Mouse (Mus musculus): ENCODE results near the gene Baz2a. TPM values are rescaled to one million over a fixed set of nuclear protein-coding genes. Genes with fewer than 3 reads are reported as not detected.

The Baz2a gene
- total and polyA plus RNA-seq, 3 experiments: 16.6 to 116 (median 34.7) TPM

GRCm38 (mm10) chr10:128094340-128094968 is 3.1 kb downstream of the Baz2a start:
- Histone ChIP-seq H3K27me3 (ENCODE audit: insufficient read depth, low read length) (no peaks in the 10 kb centered on the region), H3K36me3 (replicated peaks) (peaks cover 17% of the 10 kb centered on the region), H3K4me1 (ENCODE audit: insufficient read depth, low read depth, low read length) (peaks cover 77% of the 10 kb centered on the region), H3K4me3 (ENCODE audit: low read depth, low read length) (peak overlapping the region; percentile 89), H3K9me3 (replicated peaks) (no peaks in the 10 kb centered on the region)
- ATAC-seq (ENCODE audit: extremely low read depth, insufficient number of reproducible peaks, low FRiP score, poor library complexity, severe bottlenecking): peak; percentile 69
- TF ChIP-seq GATA2 (IDR thresholded peaks at IDR 0.05; ENCODE audit: borderline replicate concordance, low read depth, low read length): no peak
- TF ChIP-seq TAL1 (conservative IDR thresholded peaks at IDR 0.05; ENCODE audit: low read depth, low read length): no peak
- TF ChIP-seq CTCF (IDR thresholded peaks at IDR 0.05; ENCODE audit: low read depth, low read length): no peak
- no peak for TF ChIP-seq POLR2AphosphoS5 (IDR thresholded peaks at IDR 0.05; ENCODE audit: insufficient replicate concordance, low read depth, low read length)
- TF ChIP-seq GATA1 (IDR thresholded peaks at IDR 0.05; ENCODE audit: borderline replicate concordance, low read length): no peak
- peak; percentile 86 for DNase-seq (ENCODE audit: low spot score)

GRCm38 (mm10) chr10:128095003-128095636 is 3.7 kb downstream of the Baz2a start:
- no peak for ATAC-seq (ENCODE audit: extremely low read depth, insufficient number of reproducible peaks, low FRiP score, poor library complexity, severe bottlenecking)
- H3K4me3 ChIP-seq (ENCODE audit: low read depth, low read length): peak overlapping the region; percentile 89; the same call in 1 of the 2 replicates
- TF ChIP-seq POLR2AphosphoS5 (IDR thresholded peaks at IDR 0.05; ENCODE audit: insufficient replicate concordance, low read depth, low read length) (no peak), GATA1 (IDR thresholded peaks at IDR 0.05; ENCODE audit: borderline replicate concordance, low read length) (no peak), GATA2 (IDR thresholded peaks at IDR 0.05; ENCODE audit: borderline replicate concordance, low read depth, low read length) (no peak), TAL1 (conservative IDR thresholded peaks at IDR 0.05; ENCODE audit: low read depth, low read length) (no peak), CTCF (IDR thresholded peaks at IDR 0.05; ENCODE audit: low read depth, low read length) (no peak)
- no peaks in the 10 kb centered on the region for H3K9me3 ChIP-seq (replicated peaks)
- no peak for DNase-seq (ENCODE audit: low spot score)
- peaks cover 16% of the 10 kb centered on the region for H3K36me3 ChIP-seq (replicated peaks)
- H3K4me1 ChIP-seq (ENCODE audit: insufficient read depth, low read depth, low read length): peaks cover 72% of the 10 kb centered on the region
- no peaks in the 10 kb centered on the region for H3K27me3 ChIP-seq (ENCODE audit: insufficient read depth, low read length)

- peaks cover 15% of the 10 kb centered on the region for H3K36me3 ChIP-seq (replicated peaks)
- DNase-seq (ENCODE audit: low spot score) (no peak), ATAC-seq (ENCODE audit: extremely low read depth, insufficient number of reproducible peaks, low FRiP score, poor library complexity, severe bottlenecking) (no peak)
- TF ChIP-seq POLR2AphosphoS5 (IDR thresholded peaks at IDR 0.05; ENCODE audit: insufficient replicate concordance, low read depth, low read length) (no peak), GATA2 (IDR thresholded peaks at IDR 0.05; ENCODE audit: borderline replicate concordance, low read depth, low read length) (no peak), TAL1 (conservative IDR thresholded peaks at IDR 0.05; ENCODE audit: low read depth, low read length) (no peak), CTCF (IDR thresholded peaks at IDR 0.05; ENCODE audit: low read depth, low read length) (no peak), GATA1 (IDR thresholded peaks at IDR 0.05; ENCODE audit: borderline replicate concordance, low read length) (no peak)
- peaks cover 64% of the 10 kb centered on the region for H3K4me1 ChIP-seq (ENCODE audit: insufficient read depth, low read depth, low read length)
- H3K9me3 ChIP-seq (replicated peaks): no peaks in the 10 kb centered on the region
- no peaks in the 10 kb centered on the region for H3K27me3 ChIP-seq (ENCODE audit: insufficient read depth, low read length)
- peak overlapping the region; percentile 89 for H3K4me3 ChIP-seq (ENCODE audit: low read depth, low read length)
These were observed 4.9 kb downstream of the Baz2a start for GRCm38 (mm10) chr10:128096313-128096692.

- H3K36me3 ChIP-seq (replicated peaks): peaks cover 19% of the 10 kb centered on the region
- peak overlapping the region; percentile 89 for H3K4me3 ChIP-seq (ENCODE audit: low read depth, low read length)
- no peak for ATAC-seq (ENCODE audit: extremely low read depth, insufficient number of reproducible peaks, low FRiP score, poor library complexity, severe bottlenecking)
- H3K4me1 ChIP-seq (ENCODE audit: insufficient read depth, low read depth, low read length): peaks cover 58% of the 10 kb centered on the region
- TF ChIP-seq CTCF (IDR thresholded peaks at IDR 0.05; ENCODE audit: low read depth, low read length) (no peak), POLR2AphosphoS5 (IDR thresholded peaks at IDR 0.05; ENCODE audit: insufficient replicate concordance, low read depth, low read length) (no peak)
- H3K9me3 ChIP-seq (replicated peaks): no peaks in the 10 kb centered on the region
- no peaks in the 10 kb centered on the region for H3K27me3 ChIP-seq (ENCODE audit: insufficient read depth, low read length)
- peak; percentile 79 for DNase-seq (ENCODE audit: low spot score)
These were observed 5.6 kb downstream of the Baz2a start for GRCm38 (mm10) chr10:128096693-128097586.

GRCm38 (mm10) chr10:128097587-128097971 is 6.2 kb downstream of the Baz2a start:
- TF ChIP-seq CTCF (IDR thresholded peaks at IDR 0.05; ENCODE audit: low read depth, low read length) (no peak), POLR2AphosphoS5 (IDR thresholded peaks at IDR 0.05; ENCODE audit: insufficient replicate concordance, low read depth, low read length) (no peak), GATA1 (IDR thresholded peaks at IDR 0.05; ENCODE audit: borderline replicate concordance, low read length) (no peak), GATA2 (IDR thresholded peaks at IDR 0.05; ENCODE audit: borderline replicate concordance, low read depth, low read length) (no peak)
- DNase-seq (ENCODE audit: low spot score) (no peak), ATAC-seq (ENCODE audit: extremely low read depth, insufficient number of reproducible peaks, low FRiP score, poor library complexity, severe bottlenecking) (no peak)
- H3K36me3 ChIP-seq (replicated peaks): peaks cover 20% of the 10 kb centered on the region
- peak overlapping the region; percentile 89 for H3K4me3 ChIP-seq (ENCODE audit: low read depth, low read length)
- H3K9me3 ChIP-seq (replicated peaks): no peaks in the 10 kb centered on the region
- H3K27me3 ChIP-seq (ENCODE audit: insufficient read depth, low read length): no peaks in the 10 kb centered on the region
- peaks cover 53% of the 10 kb centered on the region for H3K4me1 ChIP-seq (ENCODE audit: insufficient read depth, low read depth, low read length)

Measured in G1E (cell line).